Mouse (Mus musculus) cerebellum, adult (tissue): ENCODE measurements around the gene Trub1.

ENCODE experiments used
- ATAC-seq: cut with Nextera tagmentation; 2 replicates; pipeline ENCODE4 v1.9.2; 2017; ENCODE audit warnings: mild to moderate bottlenecking, moderate library complexity, mixed read lengths; ENCODE audit not compliant: insufficient number of reproducible peaks, low FRiP score, low TSS enrichment

Trub1 gene

GRCm38 (mm10) chr19:57452492-57453217, at the start of gene Trub1:
Trub1 (plus strand) TSS chr19:57452912.
- peak; percentile 99 for ATAC-seq

DNA sequence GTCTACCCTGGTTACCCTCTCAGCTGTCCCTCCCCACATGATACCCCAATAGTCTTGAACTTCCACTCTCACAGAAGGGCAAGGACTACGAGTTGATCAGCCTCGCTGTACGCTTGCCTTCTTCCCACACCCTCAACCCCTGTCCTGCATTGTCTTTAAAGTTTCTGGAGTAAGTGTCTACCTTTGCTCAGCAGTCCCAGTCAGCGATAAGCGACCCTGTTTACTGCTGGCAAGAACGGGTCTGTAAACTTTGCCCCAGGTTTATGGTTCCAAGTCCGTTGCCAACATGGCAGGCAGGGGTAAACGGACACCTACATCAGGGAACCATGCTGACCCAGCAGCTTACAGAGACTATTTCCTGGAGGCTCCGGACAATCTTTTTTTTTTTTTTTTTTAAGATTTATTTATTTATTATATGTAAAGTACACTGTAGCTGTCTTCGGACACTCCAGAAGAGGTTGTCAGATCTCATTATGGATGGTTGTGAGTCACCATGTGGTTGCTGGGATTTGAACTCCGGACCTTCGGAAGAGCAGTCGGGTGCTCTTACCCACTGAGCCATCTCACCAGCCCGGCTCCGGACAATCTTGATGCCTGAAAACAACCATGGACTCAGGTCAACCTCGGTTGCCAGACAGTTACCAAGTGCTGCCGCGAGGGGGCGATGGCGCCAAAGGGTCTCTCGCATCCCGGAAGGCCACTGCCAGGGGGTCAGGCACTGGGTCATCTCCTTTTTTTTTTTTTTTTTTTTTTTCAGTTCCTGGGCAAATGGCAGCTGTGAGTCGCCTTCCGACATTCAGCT, 48.8 kb upstream of the Trub1 start:
- ATAC-seq: 0 out of 2 replicates have a peak, but pooled peaks have one; percentile 49

DNA sequence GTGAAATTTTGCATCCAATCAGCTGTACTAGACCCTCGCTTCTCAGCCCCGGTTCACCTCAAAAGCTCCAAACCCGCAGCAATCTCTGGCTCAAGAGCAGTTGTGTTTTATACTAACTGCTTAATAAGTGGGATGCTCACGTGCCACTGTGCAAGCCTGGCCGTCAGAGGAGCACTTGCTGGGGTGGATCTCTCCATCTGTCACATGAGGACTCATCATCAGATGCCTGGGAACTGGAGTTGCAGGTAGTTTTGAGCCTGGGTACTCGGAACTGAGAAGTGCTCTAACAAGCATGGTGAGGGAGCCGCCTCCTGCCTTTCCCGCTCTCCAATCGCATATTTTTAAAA, 48.2 kb upstream of the Trub1 start:
- 0 out of 2 replicates have a peak, but pooled peaks have one; percentile 10 for ATAC-seq

DNA sequence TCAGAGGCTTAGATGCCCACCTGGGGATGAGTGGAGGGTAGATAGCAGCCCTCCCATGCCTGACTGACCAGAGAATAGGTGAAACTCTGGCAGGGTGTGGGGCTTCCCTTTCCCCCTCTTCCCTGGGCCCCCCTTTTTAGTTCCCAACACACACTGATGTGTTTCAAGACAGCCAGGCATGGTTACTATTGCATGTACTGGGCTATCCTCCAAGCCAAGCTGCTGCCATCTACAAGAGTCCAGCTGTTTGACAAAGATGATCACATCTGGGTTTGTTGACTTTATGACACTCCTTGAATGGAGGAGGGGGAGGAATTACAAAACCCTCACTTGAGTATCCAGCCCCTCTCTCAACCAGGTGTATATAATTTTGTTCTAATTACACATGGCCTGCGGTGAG, 44.8 kb upstream of the Trub1 start:
- no peak for ATAC-seq

GRCm38 (mm10) chr19:57411375-57412196, 41.1 kb upstream of the Trub1 start:
- peak; percentile 89 for ATAC-seq

GRCm38 (mm10) chr19:57413170-57413569, 39.5 kb upstream of the Trub1 start:
- no peak for ATAC-seq

DNA sequence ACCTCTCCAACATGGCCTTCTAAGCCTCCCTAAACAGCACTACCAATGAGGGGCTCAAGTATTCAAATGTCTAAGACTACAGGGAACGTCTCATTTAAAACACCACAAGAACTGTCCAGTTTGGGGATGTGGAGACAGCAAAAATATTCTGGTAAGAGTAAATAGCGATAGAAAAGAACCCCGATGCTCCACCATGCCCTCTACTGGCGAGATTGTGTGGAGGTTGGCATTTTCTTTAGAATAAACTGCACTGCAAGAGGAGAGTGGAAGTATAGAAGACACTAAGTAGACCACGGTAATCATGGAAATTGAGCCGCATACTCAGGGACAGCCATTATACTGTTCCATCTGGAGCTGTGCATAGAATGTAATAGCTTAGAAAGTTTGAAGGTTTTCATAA, 38.8 kb upstream of the Trub1 start:
- ATAC-seq: no peak

DNA sequence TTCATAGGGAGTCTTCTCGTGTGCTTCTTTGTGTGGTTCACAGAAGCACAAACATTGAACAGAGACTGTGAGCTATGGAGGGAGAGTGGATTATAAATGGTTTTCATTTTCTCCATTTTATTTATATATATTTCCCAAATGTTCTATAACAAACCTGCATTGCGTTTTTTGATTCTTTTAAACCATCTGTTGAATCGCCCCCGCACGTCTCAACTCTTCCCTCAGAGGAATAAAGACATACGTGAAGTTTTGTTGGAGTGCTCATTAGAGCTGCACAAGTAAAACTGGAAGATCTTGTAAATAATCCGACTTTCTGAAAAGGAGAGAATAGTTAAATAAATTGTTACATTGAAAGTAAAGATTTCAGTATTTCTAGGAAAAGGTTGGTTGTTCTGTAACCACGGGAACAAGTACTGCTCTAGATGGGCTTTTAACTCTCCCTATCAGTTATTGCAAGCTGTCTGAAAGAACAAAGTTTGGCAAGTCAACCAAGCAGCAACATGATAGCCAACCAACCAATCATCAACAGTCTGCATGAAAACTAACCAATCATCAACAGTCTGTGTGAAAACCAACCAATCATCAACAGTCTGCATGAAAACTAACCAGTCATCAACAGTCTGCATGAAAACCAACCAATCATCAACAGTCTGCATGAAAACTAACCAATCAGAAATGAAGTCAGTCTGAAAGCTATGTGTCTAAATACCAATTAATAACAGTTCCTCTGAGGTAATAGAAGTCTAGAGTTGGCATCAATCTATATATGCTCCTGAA, 37.5 kb upstream of the Trub1 start:
- ATAC-seq: no peak

GRCm38 (mm10) chr19:57417800-57418580, 34.7 kb upstream of the Trub1 start:
- no peak for ATAC-seq

DNA sequence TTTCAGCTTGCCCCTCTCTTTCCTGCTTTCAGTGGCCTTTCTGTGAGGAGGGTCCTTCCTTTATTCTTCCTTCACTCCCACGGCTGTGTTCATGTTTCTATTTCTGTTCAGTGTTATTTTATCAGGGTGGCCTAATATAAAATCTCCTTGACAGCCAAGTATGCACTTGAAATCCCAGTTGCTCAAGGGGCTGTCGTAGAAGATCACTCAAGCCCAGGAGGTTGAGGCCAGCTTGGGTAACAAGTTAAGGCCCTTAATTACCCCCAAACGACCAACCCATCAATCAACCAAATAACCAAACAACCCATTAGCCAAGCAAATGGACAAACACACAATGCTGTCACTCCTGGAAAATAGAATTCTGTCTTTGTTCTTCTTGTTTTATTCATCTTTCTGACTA, 29.3 kb upstream of the Trub1 start:
- no peak for ATAC-seq

GRCm38 (mm10) chr19:57425296-57425695, 27.4 kb upstream of the Trub1 start:
- no peak for ATAC-seq

- no peak for ATAC-seq
These were observed 25.9 kb upstream of the Trub1 start for GRCm38 (mm10) chr19:57426841-57427240.

DNA sequence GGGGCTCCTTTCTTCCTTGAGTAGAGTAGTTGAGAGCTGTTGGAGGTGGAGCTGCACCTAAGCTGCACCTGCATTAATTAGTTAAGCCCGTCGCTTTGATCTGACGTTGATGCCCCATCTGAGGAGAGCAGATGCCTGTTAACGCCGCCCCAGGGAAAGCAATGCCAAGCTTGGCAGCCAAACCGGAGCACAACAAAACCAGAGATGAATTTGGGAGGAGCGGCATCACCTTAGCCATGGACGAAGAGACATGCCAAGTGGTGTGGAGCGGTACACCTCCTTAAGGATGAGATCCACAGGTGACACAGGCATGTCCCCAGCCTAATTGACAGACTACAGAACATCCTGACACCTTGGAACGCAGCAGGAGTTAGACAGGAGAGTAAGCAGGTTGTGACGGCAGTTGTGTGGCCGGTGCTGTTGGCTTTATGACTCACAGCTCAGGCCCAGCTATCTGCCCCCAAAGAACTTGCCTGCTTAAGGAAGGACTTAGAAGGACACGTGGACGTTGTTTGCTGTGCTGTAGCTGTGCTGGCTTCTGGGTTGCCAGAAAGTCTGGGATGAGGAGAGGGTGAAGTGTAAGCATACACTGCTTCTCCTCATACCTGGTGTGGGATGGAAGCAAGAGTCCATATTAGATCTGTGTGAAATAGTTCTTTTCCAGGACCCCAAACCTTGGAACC, 24.8 kb upstream of the Trub1 start:
- ATAC-seq: no peak

- no peak for ATAC-seq
These were observed 24.1 kb upstream of the Trub1 start for GRCm38 (mm10) chr19:57428641-57429040.

DNA sequence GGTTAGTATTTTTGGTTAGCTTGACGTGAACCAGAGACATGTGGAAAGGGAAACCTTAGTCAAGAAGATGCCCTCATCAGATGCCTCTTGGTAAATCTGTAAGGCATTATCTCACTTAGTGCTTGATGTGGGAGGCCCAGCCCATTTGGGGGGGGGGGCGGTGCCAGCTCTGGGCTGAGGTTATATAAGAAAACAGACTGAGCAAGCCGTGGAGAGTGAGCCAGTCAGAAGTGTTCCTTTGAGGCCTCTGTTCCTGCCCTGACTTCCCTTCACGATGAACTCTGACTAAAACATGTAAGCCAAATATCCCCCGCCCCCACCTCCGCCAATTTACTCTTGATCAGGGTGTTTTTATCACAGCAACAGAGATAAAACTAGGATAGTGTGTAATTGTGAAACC, 22.8 kb upstream of the Trub1 start:
- ATAC-seq: no peak

GRCm38 (mm10) chr19:57431476-57431875, 21.2 kb upstream of the Trub1 start:
- no peak for ATAC-seq

DNA sequence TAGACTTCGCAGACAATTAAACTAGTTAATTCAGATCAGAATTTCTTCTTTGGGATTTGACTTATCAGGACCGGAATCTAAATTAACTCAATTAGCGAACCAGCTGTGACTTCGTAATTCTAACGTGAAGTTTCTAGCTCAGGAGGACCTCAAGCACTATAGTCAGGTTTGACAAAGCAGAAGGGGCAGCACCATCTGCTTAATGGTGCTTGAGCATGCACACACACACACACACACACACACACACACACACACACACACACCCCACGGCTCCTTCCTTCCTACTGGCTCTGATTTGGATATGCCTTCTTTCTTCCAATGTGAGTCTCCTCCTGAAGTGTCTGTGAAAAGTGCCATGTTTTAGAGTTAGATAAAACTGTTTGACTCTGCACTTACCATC, 18.7 kb upstream of the Trub1 start:
- no peak for ATAC-seq

DNA sequence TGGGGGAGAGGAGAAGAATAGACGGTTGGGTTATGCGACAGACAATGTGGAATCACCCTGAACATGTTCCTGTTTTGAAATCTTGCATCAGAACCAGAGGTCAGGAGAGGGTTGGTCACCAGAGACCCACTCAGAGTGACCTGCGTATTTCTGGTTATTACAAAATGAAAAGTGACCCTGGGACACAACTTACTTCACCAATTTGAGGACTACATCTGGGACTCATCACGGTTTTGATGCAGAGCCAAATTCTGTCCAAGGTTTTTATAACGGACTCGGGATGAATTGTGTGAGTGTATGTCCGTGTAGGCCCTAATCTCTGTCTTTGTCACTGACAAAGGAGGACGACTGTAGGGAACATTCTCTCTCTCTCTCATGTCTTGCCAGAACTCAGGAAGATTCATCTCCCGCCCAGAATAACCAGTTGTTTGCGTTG, 16.1 kb upstream of the Trub1 start:
- ATAC-seq: no peak

DNA sequence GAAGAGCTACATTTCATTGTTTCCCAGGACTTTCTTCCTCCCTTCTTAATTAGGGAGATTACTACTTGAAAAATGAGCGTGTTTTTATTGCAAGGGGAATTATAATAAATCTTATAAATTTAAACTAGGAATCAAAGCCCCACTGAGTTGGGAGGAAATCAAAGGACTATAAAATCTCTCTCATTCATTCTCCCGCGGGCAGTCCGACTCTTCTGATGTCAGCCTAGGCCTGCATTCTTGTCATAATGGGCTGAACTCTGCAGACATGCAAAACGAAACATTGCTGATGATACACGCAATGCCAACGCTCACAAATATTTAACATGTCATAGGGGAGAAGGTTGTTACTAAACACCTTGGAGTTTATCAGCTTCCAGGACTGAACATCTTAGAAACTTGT, 15.7 kb upstream of the Trub1 start:
- no peak for ATAC-seq
